Mouse (Mus musculus): ENCODE measurements around the gene Ppm1j.
A peak's percentile ranks its signal among the peaks of the same experiment; 100 is the strongest.
"Not testable (repeated sequence)": the region's sequence is repeated elsewhere in the genome, so short reads cannot be mapped to it uniquely, and the experiment has no call there.

Gene Ppm1j

DNA sequence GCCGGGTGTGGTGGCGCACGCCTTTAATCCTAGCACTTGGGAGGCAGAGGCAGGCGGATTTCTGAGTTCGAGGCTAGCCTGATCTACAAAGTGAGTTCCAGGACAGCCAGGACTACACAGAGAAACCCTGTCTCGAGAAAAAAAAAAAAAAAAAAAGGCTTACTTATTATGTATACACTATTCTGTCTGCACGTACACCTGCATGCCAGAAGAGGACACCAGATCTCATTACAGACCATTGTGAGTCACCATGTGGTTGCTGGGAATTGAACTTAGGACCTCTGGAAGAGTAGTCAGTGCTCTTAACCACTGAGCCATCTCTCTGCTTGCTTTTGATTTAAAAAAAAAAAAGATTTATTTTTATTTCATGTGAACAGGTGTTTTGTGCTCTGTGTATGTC, 32.4 kb downstream of the Ppm1j start:
- not testable (repeated sequence) for DNase-seq (ENCODE audit: low spot score in 2 of 2)

GRCm38 (mm10) chr3:104814746-104815145, 33.9 kb downstream of the Ppm1j start:
- no peak for DNase-seq (ENCODE audit: low spot score in 2 of 2)

GRCm38 (mm10) chr3:104815346-104815745, 34.5 kb downstream of the Ppm1j start:
- no peak for DNase-seq (ENCODE audit: low spot score in 2 of 2)

GRCm38 (mm10) chr3:104816130-104816529, 35.3 kb downstream of the Ppm1j start:
- DNase-seq (ENCODE audit: low spot score in 2 of 2): no peak

- peak in 1 of 2 experiments; percentile 64 for DNase-seq (ENCODE audit: low spot score in 2 of 2)
Measured at GRCm38 (mm10) chr3:104817481-104817990, 36.7 kb downstream of the Ppm1j start.

DNA sequence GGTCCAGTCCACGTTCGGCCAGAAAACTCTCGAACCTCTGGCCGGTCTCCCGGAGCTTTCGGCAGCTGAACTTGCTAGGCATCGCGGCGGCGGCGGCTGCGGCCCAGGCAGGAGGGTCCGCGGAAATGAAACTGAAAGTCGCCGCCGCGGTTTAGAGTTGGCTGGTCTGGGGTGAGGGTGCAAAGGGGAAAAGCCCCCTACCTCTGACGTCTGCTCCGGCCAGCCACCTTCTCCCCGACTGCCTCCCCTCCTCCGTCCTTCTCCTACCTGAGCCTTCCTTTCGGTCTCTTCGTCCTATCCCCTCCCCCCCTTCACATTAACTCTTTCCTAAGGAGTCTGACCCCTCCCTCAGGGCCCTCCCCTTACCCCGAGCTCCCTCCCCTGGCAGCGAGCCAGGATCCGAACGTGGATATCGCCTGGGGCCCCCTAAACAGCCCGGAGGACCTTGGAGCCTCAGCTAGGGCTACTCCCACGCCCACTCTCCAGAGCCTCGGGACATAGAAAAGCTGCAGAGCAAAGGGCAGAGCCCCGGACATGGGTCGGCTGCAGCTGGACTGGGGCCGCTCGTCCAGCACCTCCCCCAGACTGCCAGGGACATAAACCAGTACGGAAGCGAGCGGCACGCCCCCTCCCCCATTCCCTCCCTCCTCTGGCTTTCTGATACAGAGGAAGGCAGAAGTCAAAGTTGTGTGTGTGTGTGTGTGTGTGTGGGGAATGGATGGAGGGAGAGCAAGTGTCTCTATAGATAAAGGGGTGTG, 37.3 kb downstream of the Ppm1j start, which contains the start of gene Mov10:
Mov10 (minus strand) TSS at position 573 of the 758 bp plus-strand sequence.
- DNase-seq (ENCODE audit: low spot score in 2 of 2): peak; percentile 78 to 80

DNA sequence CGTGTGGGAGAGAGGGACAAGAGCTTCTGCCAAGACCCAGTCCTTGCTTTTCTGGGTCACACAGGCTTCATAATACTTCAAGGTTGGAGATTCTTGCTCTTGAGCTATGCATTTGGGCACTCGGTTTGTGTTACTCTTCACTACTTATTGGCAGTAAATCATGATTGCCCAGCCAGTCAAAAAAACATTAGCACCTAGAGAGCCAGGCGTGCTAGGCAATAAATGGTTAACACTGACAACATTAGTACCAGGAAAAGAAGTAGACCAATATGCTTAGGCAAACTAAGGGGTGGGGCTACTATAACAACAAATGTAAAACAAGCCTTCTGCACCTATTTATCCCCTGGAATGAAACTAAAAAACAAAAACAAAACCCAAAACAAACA, 37.9 kb downstream of the Ppm1j start:
- no peak for DNase-seq (ENCODE audit: low spot score in 2 of 2)

GRCm38 (mm10) chr3:104820426-104820825, 39.6 kb downstream of the Ppm1j start:
- DNase-seq (ENCODE audit: low spot score in 2 of 2): no peak

DNA sequence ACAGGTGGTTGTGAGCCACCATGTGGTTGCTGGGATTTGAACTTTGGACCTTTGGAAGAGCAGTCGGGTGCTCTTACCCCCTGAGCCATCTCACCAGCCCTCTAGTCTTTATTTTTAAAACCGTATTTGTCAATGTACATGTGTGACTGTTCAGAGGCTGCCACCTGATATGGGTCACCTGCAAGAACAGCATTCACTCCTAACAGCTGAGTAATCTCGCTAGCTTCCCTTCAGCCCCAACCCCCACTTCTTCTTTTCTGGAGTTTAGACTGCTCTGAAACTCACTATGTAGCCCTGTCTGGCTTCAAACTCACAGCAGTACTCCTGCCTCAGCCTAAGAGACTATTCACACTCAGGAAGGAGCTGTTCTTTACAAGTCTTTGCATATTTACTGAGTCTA, 41.6 kb downstream of the Ppm1j start:
- no peak for DNase-seq (ENCODE audit: low spot score in 2 of 2)
